Mouse (Mus musculus): ENCODE results near the gene Nav3. TPM values are rescaled to one million over a fixed set of nuclear protein-coding genes. Genes with fewer than 3 reads are reported as not detected.

Gene Nav3
- total and polyA plus RNA-seq, 3 experiments, result not detected

- Histone ChIP-seq H3K79me2 (ENCODE audit: control insufficient read depth, insufficient read depth, low read length, poor library complexity) (no peaks in the 10 kb centered on the region), H3K4me3 (ENCODE audit: control insufficient read depth in 1 of 2, insufficient read depth in 1 of 2, low read depth in 2 of 2, low read length in 2 of 2) (no peak overlapping the region)
- TF ChIP-seq E2F4 (IDR thresholded peaks at IDR 0.05; ENCODE audit: borderline replicate concordance, low read depth, low read length), result no peak
- no peak for TF ChIP-seq NRF1 (IDR thresholded peaks at IDR 0.05; ENCODE audit: insufficient read depth, low read depth, low read length, poor library complexity, severe bottlenecking)
- no peak for TF ChIP-seq EP300 (IDR thresholded peaks at IDR 0.05; ENCODE audit: low read depth in 1 of 2, low read length in 2 of 2)
- no peak for TF ChIP-seq BHLHE40 (IDR thresholded peaks at IDR 0.05; ENCODE audit: borderline replicate concordance, low read depth, low read length)
Observed at GRCm38 (mm10) chr10:109788728-109789127, 667.3 kb downstream of the Nav3 start.

GRCm38 (mm10) chr10:109779109-109779508 is 676.9 kb downstream of the Nav3 start:
- Histone ChIP-seq H3K27me3 (ENCODE audit: control insufficient read depth in 1 of 2, insufficient read depth in 2 of 2, low read length in 2 of 2) (no peaks in the 10 kb centered on the region), H3K27ac (ENCODE audit: control insufficient read depth, low read depth, low read length) (no peak overlapping the region), H3K9ac (ENCODE audit: control insufficient read depth, low read depth, low read length, poor library complexity, severe bottlenecking) (no peak overlapping the region), H3K9me3 (replicated peaks; ENCODE audit: insufficient read depth, low read length) (no peaks in the 10 kb centered on the region), H3K36me3 (ENCODE audit: control insufficient read depth in 1 of 2, insufficient read depth in 2 of 2, low read length in 2 of 2) (no peaks in the 10 kb centered on the region), H3K4me3 (ENCODE audit: control insufficient read depth in 1 of 2, insufficient read depth in 1 of 2, low read depth in 2 of 2, low read length in 2 of 2) (no peak overlapping the region), H3K79me2 (ENCODE audit: control insufficient read depth, insufficient read depth, low read length, poor library complexity) (no peaks in the 10 kb centered on the region), H3K4me1 (ENCODE audit: control insufficient read depth in 1 of 2, insufficient read depth in 2 of 2, low read length in 2 of 2) (no peaks in the 10 kb centered on the region)
- no peak for TF ChIP-seq EP300 (IDR thresholded peaks at IDR 0.05; ENCODE audit: low read depth in 1 of 2, low read length in 2 of 2)
- no peak for TF ChIP-seq CHD1 (IDR thresholded peaks at IDR 0.05; ENCODE audit: low read depth, low read length)
- no peak for TF ChIP-seq ZNF384 (IDR thresholded peaks at IDR 0.05; ENCODE audit: low read depth, low read length)
- TF ChIP-seq KAT2A (conservative IDR thresholded peaks at IDR 0.05; ENCODE audit: low read depth, low read length), result no peak
- TF ChIP-seq USF2 (IDR thresholded peaks at IDR 0.05; ENCODE audit: borderline replicate concordance in 1 of 2, insufficient read depth in 1 of 2, low read depth in 1 of 2, low read length in 2 of 2), result no peak
- TF ChIP-seq ELF1 (IDR thresholded peaks at IDR 0.05; ENCODE audit: low read depth, low read length), result no peak
- TF ChIP-seq MXI1 (IDR thresholded peaks at IDR 0.05; ENCODE audit: low read depth, low read length), result no peak
- no peak for TF ChIP-seq POLR2AphosphoS5 (IDR thresholded peaks at IDR 0.05; ENCODE audit: borderline replicate concordance, low read depth, low read length)
- TF ChIP-seq MYB (IDR thresholded peaks at IDR 0.05; ENCODE audit: low read depth, low read length), result no peak
- no peak for TF ChIP-seq RAD21 (IDR thresholded peaks at IDR 0.05; ENCODE audit: low read depth, low read length)
- TF ChIP-seq TAL1 (IDR thresholded peaks at IDR 0.05; ENCODE audit: low read length), result no peak
- TF ChIP-seq TBP (IDR thresholded peaks at IDR 0.05; ENCODE audit: low read depth, low read length), result no peak
- TF ChIP-seq ETS1 (IDR thresholded peaks at IDR 0.05; ENCODE audit: low read depth, low read length), result no peak
- no peak for TF ChIP-seq ZMIZ1 (IDR thresholded peaks at IDR 0.05; ENCODE audit: low read depth, low read length)
- TF ChIP-seq MAX (IDR thresholded peaks at IDR 0.05; ENCODE audit: low read length), result no peak
- TF ChIP-seq HCFC1 (IDR thresholded peaks at IDR 0.05; ENCODE audit: low read depth, low read length), result no peak
- no peak for TF ChIP-seq GATA1 (IDR thresholded peaks at IDR 0.05; ENCODE audit: low read depth, low read length)
- DNase-seq (ENCODE audit: low read depth, low spot score), result no peak

More at GRCm38 (mm10) chr10:109788728-109789127, 667.3 kb downstream of the Nav3 start:
- no peaks in the 10 kb centered on the region for H3K4me1 ChIP-seq (ENCODE audit: control insufficient read depth in 1 of 2, insufficient read depth in 2 of 2, low read length in 2 of 2)
- H3K27me3 ChIP-seq (ENCODE audit: control insufficient read depth in 1 of 2, insufficient read depth in 2 of 2, low read length in 2 of 2), result no peaks in the 10 kb centered on the region
- no peak overlapping the region for H3K27ac ChIP-seq (ENCODE audit: control insufficient read depth, low read depth, low read length)
- DNase-seq (ENCODE audit: low read depth, low spot score), result no peak
- H3K9me3 ChIP-seq (replicated peaks; ENCODE audit: insufficient read depth, low read length), result no peaks in the 10 kb centered on the region
- no peak overlapping the region for H3K9ac ChIP-seq (ENCODE audit: control insufficient read depth, low read depth, low read length, poor library complexity, severe bottlenecking)
- H3K36me3 ChIP-seq (ENCODE audit: control insufficient read depth in 1 of 2, insufficient read depth in 2 of 2, low read length in 2 of 2), result no peaks in the 10 kb centered on the region

Data from MEL (cell line).